Mouse (Mus musculus): ENCODE measurements at regions not wholly inside any gene's neighbourhood (a gene's known extent, or its start where the extent isn't known, plus 50 kb on each side); places are given as distances from the start of the nearest gene placed in this dataset.

DNA sequence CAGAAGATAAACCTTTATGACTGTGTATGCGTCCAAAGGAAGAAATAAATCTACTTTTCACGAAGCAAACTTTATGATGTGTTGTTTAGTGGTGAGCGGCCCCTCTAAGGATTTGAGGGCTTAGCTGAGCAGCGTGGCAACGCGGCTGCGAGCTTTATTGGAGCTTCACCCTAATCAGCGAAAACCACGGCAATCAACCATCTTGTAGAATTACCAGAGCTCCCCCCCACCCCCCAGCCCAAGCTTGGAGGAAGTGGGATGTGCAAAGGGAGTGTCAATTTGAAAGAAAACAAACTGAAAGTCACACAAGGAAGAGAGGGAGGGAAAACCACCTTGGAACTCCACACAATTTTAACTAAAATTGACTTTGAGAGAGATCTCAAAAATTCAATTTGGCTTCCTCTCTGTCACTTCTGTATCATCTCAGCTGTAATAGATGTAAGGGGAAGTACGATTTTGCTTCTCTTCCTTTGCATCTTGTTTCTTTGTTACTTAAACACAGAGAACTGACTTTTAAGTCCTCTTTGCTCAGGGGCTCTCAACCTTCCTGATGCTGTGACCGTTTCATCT is 229.1 kb upstream of the Satb1 start:
- no peak for DNase-seq (ENCODE audit: low spot score in 2 of 2)

GRCm38 (mm10) chr17:52036479-52036878 is 203.4 kb upstream of the Satb1 start:
- no peak for DNase-seq (ENCODE audit: low spot score in 2 of 2)

DNA sequence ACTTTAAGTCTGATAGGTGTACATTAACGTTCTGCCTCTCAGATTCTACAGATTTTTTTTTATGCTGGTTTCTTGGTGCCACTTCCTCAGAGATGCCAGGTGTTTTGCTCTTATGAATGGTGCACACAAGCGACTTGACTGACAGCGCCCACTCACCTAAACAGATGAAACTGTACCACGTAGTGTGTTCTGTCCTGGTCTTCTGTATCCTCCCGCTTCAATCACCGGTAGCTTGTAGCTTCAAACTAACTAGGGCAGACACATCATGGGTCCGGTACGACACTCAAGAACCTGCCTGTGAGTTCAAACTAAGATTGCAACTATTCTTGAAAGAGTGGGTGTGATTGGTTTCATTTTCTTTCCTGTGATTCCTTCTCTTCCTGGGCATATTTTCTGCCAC is 198.0 kb upstream of the Satb1 start:
- no peak for DNase-seq (ENCODE audit: low spot score in 2 of 2)

DNA sequence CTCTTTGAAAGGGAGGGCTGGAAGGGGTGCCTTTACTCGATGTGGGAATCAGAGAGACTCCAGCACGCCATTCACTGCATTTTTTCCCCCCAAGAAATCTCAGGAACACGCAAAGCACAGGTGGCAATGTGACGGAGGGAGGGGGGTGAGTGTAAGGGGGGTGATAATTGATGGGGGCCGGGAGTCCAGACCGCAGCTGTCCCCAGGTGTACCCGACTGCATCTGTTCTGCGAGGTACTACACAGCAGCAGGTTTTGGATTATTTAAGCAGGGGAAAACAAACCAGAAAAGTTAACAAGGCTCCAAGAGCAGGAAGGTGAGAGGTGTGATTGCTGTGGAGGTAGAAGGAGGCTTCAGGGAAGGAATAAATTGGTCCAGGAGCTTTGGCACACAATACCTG is 153.8 kb upstream of the Satb1 start:
- DNase-seq (ENCODE audit: low spot score in 2 of 2) = no peak

DNA sequence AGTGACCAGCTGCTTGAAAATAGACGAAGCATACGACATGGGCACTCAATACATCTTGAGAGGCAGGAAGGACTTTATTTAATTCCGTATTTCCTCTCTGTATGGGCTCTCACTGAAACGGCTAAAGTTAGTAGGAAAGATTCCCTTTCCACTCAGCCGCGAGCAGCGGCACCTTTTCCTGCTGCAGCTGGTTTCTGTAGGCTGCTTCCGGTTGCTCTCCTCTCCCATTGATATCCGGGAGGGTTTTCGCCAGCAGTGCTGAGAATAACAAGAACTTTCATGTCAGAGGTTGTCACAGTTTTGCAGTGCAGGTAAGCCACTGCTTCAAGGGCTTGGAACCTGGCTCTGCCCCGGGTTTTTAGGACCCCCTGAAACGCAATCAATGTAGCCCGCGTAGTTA is 153.1 kb upstream of the Satb1 start:
- no peak for DNase-seq (ENCODE audit: low spot score in 2 of 2)

DNA sequence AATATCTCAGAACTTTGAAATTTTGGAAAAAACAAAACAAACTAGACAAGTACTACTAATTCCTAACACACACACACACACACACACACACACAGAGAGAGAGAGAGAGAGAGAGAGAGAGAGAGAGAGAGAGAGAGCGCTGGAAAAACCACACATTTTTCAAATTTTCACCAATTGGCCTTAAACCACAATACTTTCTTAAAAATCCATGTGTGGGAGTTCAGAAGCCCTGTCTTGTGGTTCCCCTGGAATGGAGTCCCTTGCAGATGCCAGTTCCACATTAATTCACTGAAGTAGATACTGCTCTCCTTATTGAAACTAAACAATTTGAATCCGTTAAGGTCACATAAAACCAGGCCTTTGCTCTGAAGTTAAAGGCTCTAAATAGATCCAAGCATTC is 146.0 kb upstream of the Satb1 start:
- no peak for DNase-seq (ENCODE audit: low spot score in 2 of 2)

DNA sequence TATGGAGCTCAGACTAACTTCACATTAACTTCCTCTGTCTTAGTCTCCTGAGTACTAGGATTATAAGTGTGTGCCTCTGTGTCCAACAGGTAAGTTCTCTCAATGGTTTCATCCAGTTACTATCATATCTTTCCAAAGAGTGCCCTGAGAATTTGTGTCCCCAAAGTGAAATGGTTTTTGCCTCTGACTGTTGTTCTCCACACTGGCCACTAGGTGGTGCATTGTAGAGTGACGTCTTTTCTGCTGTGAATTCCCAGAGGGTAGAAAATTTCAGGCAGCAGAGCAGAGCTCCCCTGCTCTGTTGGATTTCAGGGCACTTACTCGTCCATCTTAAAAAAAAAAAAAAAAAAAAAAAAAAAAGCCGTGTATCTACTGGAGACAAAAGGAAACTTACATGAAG is 138.4 kb upstream of the Satb1 start:
- DNase-seq (ENCODE audit: low spot score in 2 of 2) = no peak

DNA sequence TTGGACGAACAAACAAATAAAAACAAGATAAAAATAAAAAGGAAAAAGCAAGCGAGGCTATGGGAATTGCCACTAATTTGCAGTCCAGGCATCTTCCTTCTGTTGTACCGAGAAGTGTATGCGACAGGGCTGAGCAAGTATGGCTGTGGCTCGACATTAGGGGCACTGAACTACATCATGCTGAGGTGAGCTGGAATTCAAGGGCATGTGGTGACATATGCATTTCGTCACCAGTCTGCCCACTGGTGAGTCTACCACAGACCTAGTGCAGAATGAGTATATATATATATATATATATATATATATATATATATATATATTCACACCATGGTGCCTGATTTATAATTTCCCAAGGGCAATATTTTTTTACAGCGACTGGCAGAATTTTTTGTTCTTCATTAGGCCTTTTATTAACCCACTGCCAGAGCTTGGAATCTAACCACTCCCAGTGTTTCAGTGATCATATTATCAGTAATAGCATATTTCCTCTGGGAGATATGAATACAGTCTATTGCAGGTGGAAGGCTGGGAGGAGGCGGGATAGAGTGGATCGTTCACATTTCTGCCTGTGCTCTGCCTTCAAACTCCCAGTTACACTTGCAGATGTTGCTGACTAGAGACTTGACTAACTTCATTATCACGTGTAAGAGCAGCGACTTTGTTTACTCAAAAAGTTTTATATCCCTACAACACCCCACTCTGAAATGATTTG is 133.6 kb upstream of the Satb1 start:
- DNase-seq (ENCODE audit: low spot score in 2 of 2) = no peak

DNA sequence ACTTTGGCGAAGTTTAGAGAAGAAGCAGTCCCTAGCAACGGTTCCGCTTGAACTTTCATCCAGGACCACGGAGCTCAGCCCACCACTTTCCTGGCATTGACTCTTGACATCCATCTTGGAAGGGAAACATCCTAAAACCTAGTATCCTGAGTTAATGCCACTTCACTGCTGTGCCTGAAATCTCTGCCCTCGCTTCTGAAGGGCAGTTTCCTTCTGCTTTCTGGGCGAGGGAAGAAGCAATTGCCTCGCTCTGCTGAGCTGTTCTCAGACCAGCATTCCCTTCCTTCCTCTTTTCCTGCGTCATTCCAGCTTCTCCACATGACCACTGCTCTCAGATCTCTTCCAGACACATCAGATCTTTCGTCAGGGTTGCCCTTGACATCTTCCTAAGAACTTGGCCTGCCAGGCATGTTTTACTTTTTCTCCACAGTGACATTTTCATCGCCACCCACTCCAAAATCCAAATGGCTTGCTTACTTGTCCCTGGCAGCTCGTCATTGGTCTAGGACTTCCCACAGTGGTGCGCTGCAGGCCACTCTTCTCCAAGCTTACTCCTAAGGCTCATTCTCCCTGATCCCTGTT is 129.5 kb upstream of the Satb1 start:
- no peak for DNase-seq (ENCODE audit: low spot score in 2 of 2)

DNA sequence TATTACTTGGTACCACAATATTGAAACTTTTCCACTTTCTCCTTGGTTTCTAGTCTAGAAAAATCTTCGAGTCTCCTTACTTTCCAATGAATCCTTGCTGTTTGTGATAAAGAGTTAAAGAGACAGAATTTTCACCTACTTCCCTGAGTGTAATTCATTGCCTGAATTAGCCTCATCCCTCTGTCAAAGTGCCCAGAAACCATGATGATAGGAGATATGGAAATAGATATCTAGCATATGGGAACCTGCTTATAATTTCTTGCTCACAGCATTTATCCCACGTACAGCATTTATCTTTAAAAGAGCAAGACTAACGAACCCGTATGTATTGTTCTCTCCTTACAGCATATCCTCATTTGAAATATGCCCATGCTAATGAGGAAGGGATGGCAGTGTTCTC is 128.2 kb upstream of the Satb1 start:
- DNase-seq (ENCODE audit: low spot score in 2 of 2) = no peak

DNA sequence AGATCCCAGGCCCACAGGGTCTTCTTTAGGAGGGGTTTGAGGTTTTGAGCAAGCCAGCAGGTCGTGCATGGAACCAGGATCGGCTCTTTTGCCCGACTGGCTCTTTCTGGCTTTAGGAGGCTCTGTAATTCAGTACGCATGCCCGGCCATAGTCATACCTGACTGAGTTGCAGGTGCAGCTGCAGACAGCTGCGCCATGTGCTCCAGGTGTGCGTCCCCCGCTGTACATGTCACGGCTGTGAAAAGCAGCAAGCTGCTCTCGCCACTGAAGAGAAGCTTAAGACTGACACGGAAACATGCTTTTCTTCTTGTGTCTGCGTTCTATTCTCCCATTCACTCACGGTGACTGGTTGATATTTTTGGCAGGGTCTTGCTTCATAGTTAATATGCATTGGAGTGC is 123.2 kb upstream of the Satb1 start:
- DNase-seq (ENCODE audit: low spot score in 2 of 2) = no peak

- DNase-seq (ENCODE audit: low spot score in 2 of 2) = no peak
These were observed 104.6 kb upstream of the Satb1 start for GRCm38 (mm10) chr17:51937707-51938106.

- DNase-seq (ENCODE audit: low spot score in 2 of 2) = no peak
These were observed 103.0 kb upstream of the Satb1 start for GRCm38 (mm10) chr17:51936071-51936470.

- no peak for DNase-seq (ENCODE audit: low spot score in 2 of 2)
These were observed 93.3 kb upstream of the Satb1 start for GRCm38 (mm10) chr17:51926392-51926791.

GRCm38 (mm10) chr17:51907031-51907430 is 73.9 kb upstream of the Satb1 start:
- no peak for DNase-seq (ENCODE audit: low spot score in 2 of 2)

DNA sequence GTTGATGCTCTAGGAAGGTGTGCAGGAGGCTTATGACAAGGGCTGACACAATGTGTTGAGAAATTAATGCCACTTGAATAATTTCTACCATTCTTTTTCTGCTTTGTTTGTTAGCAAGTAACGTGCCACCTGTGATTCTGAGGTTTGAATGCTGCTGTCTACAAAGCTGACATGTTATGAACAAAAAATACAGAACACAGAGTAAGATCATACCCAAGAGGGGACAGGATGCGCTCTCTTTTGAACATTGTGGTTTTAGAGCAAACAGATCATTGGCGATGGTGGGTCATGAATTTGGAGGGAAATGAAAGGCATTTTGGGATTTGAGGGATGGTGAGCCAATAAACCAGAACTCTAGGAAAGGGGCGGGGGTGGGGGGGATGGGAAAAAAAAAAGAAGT is 73.3 kb upstream of the Satb1 start:
- no peak for DNase-seq (ENCODE audit: low spot score in 2 of 2)

DNA sequence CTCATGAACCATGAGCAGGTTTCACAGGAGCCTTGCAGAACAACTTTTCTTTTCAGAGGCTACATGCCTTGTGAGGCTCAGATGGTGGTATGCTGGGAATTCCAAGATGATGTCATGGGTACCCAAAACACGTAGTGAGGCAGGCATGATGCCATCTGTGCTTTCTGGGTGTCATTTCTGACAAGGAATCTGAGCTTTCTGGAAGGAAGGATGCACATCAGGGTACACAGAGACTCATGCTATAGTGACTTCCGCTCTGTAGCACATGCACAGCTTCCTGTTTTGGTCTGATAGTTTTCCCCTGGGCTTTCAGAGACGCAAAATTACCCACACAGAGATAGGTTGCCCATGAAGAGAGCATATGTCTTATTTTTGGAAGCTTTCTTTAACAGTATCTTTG is 70.8 kb upstream of the Satb1 start:
- DNase-seq (ENCODE audit: low spot score in 2 of 2) = no peak

- DNase-seq (ENCODE audit: low spot score in 2 of 2) = no peak
These were observed 66.3 kb upstream of the Satb1 start for GRCm38 (mm10) chr17:51899376-51899775.

GRCm38 (mm10) chr17:51896160-51896559 is 63.1 kb upstream of the Satb1 start:
- no peak for DNase-seq (ENCODE audit: low spot score in 2 of 2)

GRCm38 (mm10) chr17:51894278-51894677 is 61.2 kb upstream of the Satb1 start:
- no peak for DNase-seq (ENCODE audit: low spot score in 2 of 2)

DNA sequence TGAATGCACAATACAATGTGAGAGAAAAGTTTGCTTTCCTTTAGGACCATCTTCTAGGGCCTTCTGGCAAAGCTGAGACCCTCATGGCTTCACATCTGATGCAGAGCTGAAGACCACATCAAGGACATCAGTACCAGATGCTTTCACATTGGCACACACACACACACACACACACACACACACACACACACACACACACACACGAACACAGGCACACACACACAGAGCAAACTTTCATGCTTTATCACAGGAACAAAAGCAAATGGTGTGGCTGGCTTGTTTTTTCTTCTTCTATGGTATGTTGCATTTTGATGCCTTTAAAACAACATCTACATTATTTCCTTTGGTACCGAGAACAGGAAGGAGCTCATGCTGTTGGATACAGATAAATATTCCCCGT is 59.8 kb upstream of the Satb1 start:
- DNase-seq (ENCODE audit: low spot score in 2 of 2) = no peak

DNA sequence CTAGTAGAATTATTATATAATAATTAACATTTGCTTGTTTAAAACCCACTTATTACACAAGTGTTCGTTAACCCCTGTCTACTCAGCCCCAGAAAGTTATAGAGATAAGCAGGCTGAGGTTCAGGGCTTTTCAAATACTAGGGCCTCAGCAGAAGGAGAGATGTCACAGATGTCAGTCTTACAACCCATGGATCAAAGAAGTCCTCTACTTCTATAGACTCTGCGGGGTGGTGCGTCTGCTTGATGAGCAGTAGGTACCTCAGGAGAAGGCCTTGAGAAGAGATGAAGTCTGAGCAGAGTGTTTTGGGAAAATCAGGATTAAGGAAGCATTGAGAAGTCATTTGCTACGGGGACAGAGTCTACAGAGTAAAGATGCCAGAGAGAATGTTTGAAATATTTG is 59.1 kb upstream of the Satb1 start:
- no peak for DNase-seq (ENCODE audit: low spot score in 2 of 2)

All from urinary bladder, postnatal 4 days (tissue).